Mouse (Mus musculus) MEL (cell line): Measurements from ENCODE around the gene E130208F15Rik. TPM values are rescaled to one million over a fixed set of nuclear protein-coding genes. Genes with fewer than 3 reads are reported as not detected.

Experiments
- DNase-seq: peaks from one replicate; pipeline ENCODE4 v3.0.0; 2011; ENCODE audit warnings: low read depth, low spot score
- H3K27ac ChIP-seq: 2 replicates; pipeline ENCODE4 v1.5.1; 2012; ENCODE audit warnings: low read depth, mild to moderate bottlenecking, control low read depth, low read length, moderate library complexity; ENCODE audit not compliant: control insufficient read depth
- H3K27me3 ChIP-seq, 2 experiments: fragments of 150-350 bp in 1 of 2; sonication (generic) in 1 of 2; 2 replicates each; pipeline ENCODE4 v1.6.1; 2012; ENCODE audit warnings: low read length in 2 of 2, mild to moderate bottlenecking in 2 of 2, improper control_type of control experiment in 1 of 2, moderate library complexity in 1 of 2; ENCODE audit not compliant: insufficient read depth in 2 of 2, control insufficient read depth in 1 of 2
- H3K36me3 ChIP-seq, 2 experiments: 2 replicates each; pipeline ENCODE4 v1.6.1; 2012 to 2014; ENCODE audit warnings: low read length in 2 of 2, improper control_type of control experiment in 1 of 2, inconsistent platforms in 1 of 2, mild to moderate bottlenecking in 1 of 2; ENCODE audit not compliant: insufficient read depth in 2 of 2, control insufficient read depth in 1 of 2
- H3K4me1 ChIP-seq, 2 experiments: fragments of 150-350 bp in 1 of 2; sonication (generic) in 1 of 2; 2 replicates each; pipeline ENCODE4 v1.6.1; 2012; ENCODE audit warnings: low read length in 2 of 2, improper control_type of control experiment in 1 of 2, mild to moderate bottlenecking in 1 of 2; ENCODE audit not compliant: insufficient read depth in 2 of 2, control insufficient read depth in 1 of 2
- H3K4me3 ChIP-seq, 2 experiments: fragments of 150-350 bp in 1 of 2; sonication (generic) in 1 of 2; 2 replicates each; pipeline ENCODE4 v1.5.1; 2012; ENCODE audit warnings: low read depth in 2 of 2, low read length in 2 of 2, mild to moderate bottlenecking in 2 of 2, moderate library complexity in 2 of 2, control low read depth in 1 of 2, improper control_type of control experiment in 1 of 2; ENCODE audit not compliant: control insufficient read depth in 1 of 2, insufficient read depth in 1 of 2
- H3K79me2 ChIP-seq: 2 replicates; pipeline ENCODE4 v1.6.1; 2012; ENCODE audit warnings: mild to moderate bottlenecking, low read length, moderate library complexity; ENCODE audit not compliant: control insufficient read depth, poor library complexity, insufficient read depth
- H3K9ac ChIP-seq: 2 replicates; pipeline ENCODE4 v1.6.1; 2012; ENCODE audit warnings: low read depth, mild to moderate bottlenecking, control low read depth, low read length, moderate library complexity; ENCODE audit not compliant: control insufficient read depth, poor library complexity, severe bottlenecking
- H3K9me3 ChIP-seq: fragments of 150-350 bp; sonication (generic); replicated peaks from 2 replicates; pipeline ENCODE4 v1.6.1; 2012; ENCODE audit warnings: mild to moderate bottlenecking, low read length, improper control_type of control experiment, moderate library complexity; ENCODE audit not compliant: insufficient read depth
- CTCF ChIP-seq, 3 experiments: IDR thresholded peaks in 2 of 3; conservative IDR thresholded peaks in 1 of 3; 2 replicates each; pipeline ENCODE4 v1.5.1; 2011 to 2012; ENCODE audit warnings: low read length in 3 of 3, low read depth in 2 of 3, mild to moderate bottlenecking in 2 of 3, improper control_type of control experiment in 1 of 3, inconsistent platforms in 1 of 3, mixed read lengths in 1 of 3, moderate library complexity in 1 of 3; ENCODE audit not compliant: control insufficient read depth in 1 of 3, insufficient read depth in 1 of 3, poor library complexity in 1 of 3, severe bottlenecking in 1 of 3
- ELF1 ChIP-seq: IDR thresholded peaks from 2 replicates; pipeline ENCODE4 v1.6.1; 2014; ENCODE audit warnings: low read depth, mild to moderate bottlenecking, inconsistent platforms, low read length, improper control_type of control experiment, moderate library complexity
- MAX ChIP-seq: IDR thresholded peaks from 2 replicates; pipeline ENCODE4 v1.6.1; 2011; ENCODE audit warnings: low read length, improper control_type of control experiment
- MEF2A ChIP-seq: IDR thresholded peaks from 2 replicates; pipeline ENCODE4 v1.6.1; 2014; ENCODE audit warnings: low read depth, mild to moderate bottlenecking, inconsistent platforms, low read length, improper control_type of control experiment; ENCODE audit not compliant: poor library complexity, insufficient replicate concordance, severe bottlenecking; ENCODE audit errors: extremely low read depth
- MXI1 ChIP-seq: IDR thresholded peaks from 2 replicates; pipeline ENCODE4 v1.6.1; 2011; ENCODE audit warnings: mild to moderate bottlenecking, low read depth, low read length, improper control_type of control experiment
- MYB ChIP-seq: IDR thresholded peaks from 2 replicates; pipeline ENCODE4 v1.6.1; 2011; ENCODE audit warnings: mild to moderate bottlenecking, low read depth, low read length, improper control_type of control experiment
- MYC ChIP-seq: IDR thresholded peaks from 2 replicates; pipeline ENCODE4 v1.6.1; 2011; ENCODE audit warnings: low read depth, mild to moderate bottlenecking, low read length, improper control_type of control experiment, moderate library complexity
- NELFE ChIP-seq: IDR thresholded peaks from 2 replicates; pipeline ENCODE4 v1.6.1; 2011; ENCODE audit warnings: low read depth, low read length, improper control_type of control experiment
- NRF1 ChIP-seq: IDR thresholded peaks from 2 replicates; pipeline ENCODE4 v1.6.1; 2014; ENCODE audit warnings: low read depth, mild to moderate bottlenecking, inconsistent platforms, low read length, improper control_type of control experiment, moderate library complexity; ENCODE audit not compliant: poor library complexity, insufficient read depth, severe bottlenecking
- POLR2A ChIP-seq, 2 experiments: IDR thresholded peaks; 2 replicates each; pipeline ENCODE4 v1.6.1; 2011 to 2012; ENCODE audit warnings: low read length in 2 of 2, mild to moderate bottlenecking in 2 of 2, control low read depth in 1 of 2, improper control_type of control experiment in 1 of 2, low read depth in 1 of 2, moderate library complexity in 1 of 2; ENCODE audit not compliant: control insufficient read depth in 1 of 2, insufficient read depth in 1 of 2, poor library complexity in 1 of 2
- POLR2AphosphoS5 ChIP-seq: IDR thresholded peaks from 2 replicates; pipeline ENCODE4 v1.6.1; 2012; ENCODE audit warnings: low read depth, borderline replicate concordance, mild to moderate bottlenecking, inconsistent platforms, low read length, moderate library complexity, mixed read lengths
- RAD21 ChIP-seq: IDR thresholded peaks from 2 replicates; pipeline ENCODE4 v1.6.1; 2011; ENCODE audit warnings: mild to moderate bottlenecking, low read depth, low read length, improper control_type of control experiment
- SIN3A ChIP-seq: IDR thresholded peaks from 2 replicates; pipeline ENCODE4 v1.6.1; 2012; ENCODE audit warnings: low read length, improper control_type of control experiment, inconsistent platforms
- SMC3 ChIP-seq: IDR thresholded peaks from 2 replicates; pipeline ENCODE4 v1.6.1; 2011; ENCODE audit warnings: low read depth, low read length, improper control_type of control experiment
- UBTF ChIP-seq: IDR thresholded peaks from 2 replicates; pipeline ENCODE4 v1.6.1; 2012; ENCODE audit warnings: low read depth, mild to moderate bottlenecking, inconsistent platforms, low read length, improper control_type of control experiment, moderate library complexity, borderline replicate concordance; ENCODE audit not compliant: insufficient read depth
- USF1 ChIP-seq: IDR thresholded peaks from 2 replicates; pipeline ENCODE4 v1.6.1; 2014; ENCODE audit warnings: low read depth, mild to moderate bottlenecking, inconsistent platforms, low read length, improper control_type of control experiment, moderate library complexity
- USF2 ChIP-seq, 2 experiments: IDR thresholded peaks; 2 replicates each; pipeline ENCODE4 v1.6.1; 2011 to 2012; ENCODE audit warnings: improper control_type of control experiment in 2 of 2, low read length in 2 of 2, borderline replicate concordance in 1 of 2, inconsistent platforms in 1 of 2, low read depth in 1 of 2, mild to moderate bottlenecking in 1 of 2; ENCODE audit not compliant: insufficient read depth in 1 of 2
- ZC3H11A ChIP-seq: IDR thresholded peaks from 2 replicates; pipeline ENCODE4 v1.6.1; 2012; ENCODE audit warnings: low read depth, mild to moderate bottlenecking, inconsistent platforms, low read length, improper control_type of control experiment
- ZMIZ1 ChIP-seq: IDR thresholded peaks from 2 replicates; pipeline ENCODE4 v1.6.1; 2012; ENCODE audit warnings: low read depth, mild to moderate bottlenecking, inconsistent platforms, low read length, improper control_type of control experiment, moderate library complexity
- ZNF384 ChIP-seq: IDR thresholded peaks from 2 replicates; pipeline ENCODE4 v1.6.1; 2012; ENCODE audit warnings: low read depth, mild to moderate bottlenecking, inconsistent platforms, low read length, improper control_type of control experiment
- polyA plus RNA-seq, 2 experiments: library from polyadenylated mRNA; stranded (reverse) in 1 of 2; unstranded in 1 of 2; fragments of >175 nt in 1 of 2; fragments of >200 nt in 1 of 2; gene quantifications; 2 replicates each; pipeline versions ENCODE4 v1.2.1 to v1.2.4; 2012; ENCODE audit warnings: low replicate concordance in 2 of 2, low read depth in 1 of 2; ENCODE audit not compliant: insufficient read length in 2 of 2, insufficient read depth in 1 of 2, missing spikeins in 1 of 2
- total RNA-seq: library from RNA; depleted of rRNA; stranded (reverse); fragments of 300-350 nt; gene quantifications from 2 replicates; pipeline ENCODE4 v1.2.3, GENCODE M21; 2012

Gene E130208F15Rik
- total and polyA plus RNA-seq, 3 experiments: 0.96 to 3.2 TPM; not detected in 1

GRCm38 (mm10) chr7:30346635-30347379 is 25.3 kb downstream of the E130208F15Rik start:
- H3K36me3 ChIP-seq: no peaks in the 10 kb centered on the region
- no peaks in the 10 kb centered on the region for H3K79me2 ChIP-seq
- no peaks in the 10 kb centered on the region for H3K4me1 ChIP-seq
- TF ChIP-seq CTCF (IDR thresholded peaks at IDR 0.05 in 2 of 3, conservative IDR thresholded peaks at IDR 0.05 in 1 of 3; ENCODE audit: control insufficient read depth in 1 of 3, insufficient read depth in 1 of 3, low read depth in 2 of 3, low read length in 3 of 3, poor library complexity in 1 of 3, severe bottlenecking in 1 of 3): no peak; a peak in 1 of 6 replicates
- no peak for TF ChIP-seq ELF1
- no peak for TF ChIP-seq ZNF384
- no peak for TF ChIP-seq MAX
- TF ChIP-seq POLR2AphosphoS5: no peak
- TF ChIP-seq POLR2A (IDR thresholded peaks at IDR 0.05; ENCODE audit: control insufficient read depth in 1 of 2, insufficient read depth in 1 of 2, low read depth in 1 of 2, low read length in 2 of 2, poor library complexity in 1 of 2): no peak
- peak; percentile 78 for TF ChIP-seq MXI1
- no peak for TF ChIP-seq NRF1
- peak; percentile 82 for TF ChIP-seq SIN3A
- TF ChIP-seq ZMIZ1: no peak
- TF ChIP-seq UBTF: no peak
- no peak overlapping the region for H3K9ac ChIP-seq
- H3K4me3 ChIP-seq: no peak overlapping the region
- DNase-seq: peak; percentile 73
- H3K27ac ChIP-seq: no peak overlapping the region
- H3K9me3 ChIP-seq: no peaks in the 10 kb centered on the region
- H3K27me3 ChIP-seq: peaks cover 0 to 2% of the 10 kb centered on the region in 2 experiments; a peak in 2 of 4 replicates

- no peak overlapping the region for H3K4me3 ChIP-seq
- TF ChIP-seq RAD21 (peak; percentile 62), MYB (no peak), NELFE (no peak), MAX (peak; percentile 62), USF2 (IDR thresholded peaks at IDR 0.05; ENCODE audit: borderline replicate concordance in 1 of 2, insufficient read depth in 1 of 2, low read depth in 1 of 2, low read length in 2 of 2) (no peak), SIN3A (peak; percentile 17; the same call in 1 of the 2 replicates), MEF2A (no peak), SMC3 (peak; percentile 86), MYC (peak; percentile 82), CTCF (IDR thresholded peaks at IDR 0.05 in 2 of 3, conservative IDR thresholded peaks at IDR 0.05 in 1 of 3; ENCODE audit: control insufficient read depth in 1 of 3, insufficient read depth in 1 of 3, low read depth in 2 of 3, low read length in 3 of 3, poor library complexity in 1 of 3, severe bottlenecking in 1 of 3) (peak; percentile 80 to 96 (median 83)), USF1 (0 out of 2 replicates have a peak, but pooled peaks have one; percentile 17), ZC3H11A (peak; percentile 55), MXI1 (peak; percentile 90)
- no peaks in the 10 kb centered on the region for H3K79me2 ChIP-seq
- no peak overlapping the region for H3K9ac ChIP-seq
- peaks cover 0 to 2% of the 10 kb centered on the region in 2 experiments; a peak in 1 of 4 replicates for H3K27me3 ChIP-seq
- H3K4me1 ChIP-seq: no peaks in the 10 kb centered on the region
- H3K9me3 ChIP-seq: no peaks in the 10 kb centered on the region
- no peaks in the 10 kb centered on the region for H3K36me3 ChIP-seq
- peak; percentile 74 for DNase-seq
- H3K27ac ChIP-seq: no peak overlapping the region
These were observed 26.3 kb downstream of the E130208F15Rik start for GRCm38 (mm10) chr7:30347828-30348227.
